Mouse (Mus musculus) G1E (cell line): ENCODE measurements around the gene Tshz2.

ENCODE experiments used
- CTCF ChIP-seq: IDR thresholded peaks from 2 replicates; pipeline ENCODE4 v1.5.1; 2012; ENCODE audit warnings: low read depth, low read length, inconsistent platforms, mixed read lengths
- POLR2AphosphoS5 ChIP-seq: IDR thresholded peaks from 2 replicates; pipeline ENCODE4 v1.6.1; 2012; ENCODE audit warnings: low read depth, low read length, inconsistent platforms; ENCODE audit not compliant: insufficient replicate concordance
- TAL1 ChIP-seq: conservative IDR thresholded peaks from 2 replicates; pipeline ENCODE4 v1.6.1; 2012; ENCODE audit warnings: low read depth, low read length, inconsistent platforms, mixed read lengths

DNA sequence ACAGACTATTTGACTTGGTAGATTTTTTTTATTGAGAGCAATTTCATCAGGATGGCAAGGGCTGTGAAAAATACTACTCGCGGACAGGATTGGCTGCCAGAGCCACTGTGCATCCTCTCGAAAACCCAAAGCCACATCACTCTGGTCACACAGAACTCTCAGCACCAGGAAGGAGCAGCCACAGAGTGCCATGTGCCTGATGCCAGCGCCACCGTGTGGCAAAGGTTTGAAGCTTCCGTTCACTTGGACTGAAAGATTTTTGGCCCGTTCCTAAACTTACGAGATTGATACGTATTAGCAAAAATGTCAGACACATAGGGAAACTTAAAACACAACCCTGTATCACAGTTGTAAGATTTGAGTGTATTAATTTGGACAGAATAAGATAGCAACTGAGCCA, 471.0 kb downstream of the Tshz2 start:
- TF ChIP-seq CTCF (peak; percentile 51), TAL1 (no peak), POLR2AphosphoS5 (no peak)
